In the genomic region with DNA sequence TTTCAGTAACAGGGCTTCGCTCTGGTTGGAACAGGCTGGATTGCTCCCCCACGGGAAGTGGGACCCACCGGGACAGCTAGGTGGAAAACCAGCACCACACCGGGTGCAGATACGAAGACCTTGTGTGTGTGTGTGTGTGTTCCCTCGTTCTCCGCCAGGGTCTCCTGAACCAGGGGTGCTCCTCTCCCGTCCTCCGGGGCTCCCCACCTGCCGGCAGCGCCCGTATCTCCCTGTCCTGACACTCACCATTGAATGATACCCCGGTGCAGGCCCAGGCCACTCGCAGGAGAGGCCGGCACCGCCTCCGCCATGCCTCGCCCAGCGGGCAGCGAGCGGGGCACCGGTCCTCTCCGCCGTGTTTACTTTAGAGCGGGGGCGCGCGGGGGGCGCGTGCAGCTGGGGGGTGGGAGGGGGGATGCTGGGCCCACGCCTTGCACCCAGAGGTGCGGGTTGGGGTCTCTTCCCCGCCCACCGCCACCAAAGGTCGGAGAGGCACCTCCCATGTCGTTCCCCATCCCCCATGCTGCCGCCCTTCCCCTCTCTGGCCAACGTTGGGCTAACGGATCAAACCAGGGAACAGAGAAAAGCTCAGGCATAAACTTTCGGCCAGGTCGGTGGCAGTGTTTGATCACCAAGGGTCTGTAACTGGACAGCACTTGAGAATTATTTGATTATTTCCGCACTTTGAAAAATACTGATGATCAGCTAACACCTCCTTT, we compare ENCODE assay signal across 8 mouse cellular contexts. TPM values are rescaled to one million over a fixed set of nuclear protein-coding genes. Genes with fewer than 3 reads are reported as not detected.
DNase-seq lines count a peak whose midpoint lies in the region; ATAC-seq and TF ChIP-seq lines count a peak whose summit lies in the region.

Gene Rfx8, minus strand, starts transcription at position 366 of the 719 bp plus-strand sequence.

- peak within 1 kb of the TSS; percentile 96 for H3K4me2 ChIP-seq in forebrain, postnatal 0 days (ENCODE audit: low read depth)
- H3K4me2 ChIP-seq in liver, embryonic 12.5 days: peak within 1 kb of the TSS; percentile 76
- peak within 1 kb of the TSS; percentile 89 for H3K4me2 ChIP-seq in stomach, embryonic 15.5 days

- peak within 1 kb of the TSS; percentile 6 for H3K4me3 ChIP-seq in lung, adult 2 months (replicated peaks; ENCODE audit: extremely low read depth, low read depth, low read length)
- peak within 1 kb of the TSS; percentile 53 for H3K4me3 ChIP-seq in forebrain, postnatal 0 days (ENCODE audit: low read depth, low read length)
- peak within 1 kb of the TSS; percentile 56 for H3K4me3 ChIP-seq in liver, embryonic 12.5 days
- H3K4me3 ChIP-seq in stomach, embryonic 15.5 days (replicated peaks): peak within 1 kb of the TSS; percentile 53

- TF ChIP-seq CTCF in lung, adult 2 months (IDR thresholded peaks at IDR 0.05; ENCODE audit: insufficient read depth, low read length): no peak
- peak; percentile 54 for TF ChIP-seq CTCF in forebrain, postnatal 0 days (IDR thresholded peaks at IDR 0.05; ENCODE audit: low read depth)

- ATAC-seq in forebrain, postnatal 0 days: peak; percentile 81
- peak; percentile 30; the same call in 1 of the 2 replicates for ATAC-seq in liver, embryonic 12.5 days
- ATAC-seq in stomach, embryonic 15.5 days (ENCODE audit: insufficient read depth, low FRiP score, low read depth): peak; percentile 39; the same call in 1 of the 2 replicates

- H3K4me1 ChIP-seq in lung, adult 2 months (ENCODE audit: control insufficient read depth, insufficient read depth, low read length): peaks cover 2% of the 10 kb centered on the region; the same call in 1 of the 2 replicates
- peaks cover 5% of the 10 kb centered on the region for H3K4me1 ChIP-seq in forebrain, postnatal 0 days (ENCODE audit: insufficient read depth)
- H3K4me1 ChIP-seq in liver, embryonic 12.5 days: peaks cover 18% of the 10 kb centered on the region
- H3K4me1 ChIP-seq in stomach, embryonic 15.5 days: peaks cover 6% of the 10 kb centered on the region; the same call in 1 of the 2 replicates

- no peak for TF ChIP-seq POLR2A in lung, adult 2 months (IDR thresholded peaks at IDR 0.05; ENCODE audit: borderline replicate concordance, extremely low read depth, low read depth, low read length)

- H3K36me3 ChIP-seq in forebrain, postnatal 0 days (ENCODE audit: insufficient read depth): no peaks in the 10 kb centered on the region
- H3K36me3 ChIP-seq in liver, embryonic 12.5 days: no peaks in the 10 kb centered on the region
- H3K36me3 ChIP-seq in stomach, embryonic 15.5 days: no peaks in the 10 kb centered on the region

- no peak within 1 kb of the TSS; the same call in 1 of the 2 replicates for H3K27ac ChIP-seq in forebrain, postnatal 0 days (ENCODE audit: low read depth, low read length)
- H3K27ac ChIP-seq in liver, embryonic 12.5 days: peak within 1 kb of the TSS; percentile 41; the same call in 1 of the 2 replicates
- peak within 1 kb of the TSS; percentile 22; the same call in 1 of the 2 replicates for H3K27ac ChIP-seq in stomach, embryonic 15.5 days

- H3K9me3 ChIP-seq in forebrain, postnatal 0 days (ENCODE audit: low read length): no peaks in the 10 kb centered on the region
- H3K9me3 ChIP-seq in liver, embryonic 12.5 days (replicated peaks): no peaks in the 10 kb centered on the region
- H3K9me3 ChIP-seq in stomach, embryonic 15.5 days: no peaks in the 10 kb centered on the region

- no peaks in the 10 kb centered on the region for H3K27me3 ChIP-seq in forebrain, postnatal 0 days (ENCODE audit: insufficient read depth, low read length)
- peaks cover 20% of the 10 kb centered on the region for H3K27me3 ChIP-seq in liver, embryonic 12.5 days (replicated peaks)
- H3K27me3 ChIP-seq in stomach, embryonic 15.5 days (replicated peaks): no peaks in the 10 kb centered on the region

- WGBS in lung, adult 2 months: 5% methylated on average over 42 of the region's 42 CpGs
- WGBS in forebrain, postnatal 0 days: 4% methylated on average over 36 of the region's 42 CpGs
- WGBS in liver, embryonic 12.5 days (ENCODE audit: insufficient replicate concordance): 4% methylated on average over 42 of the region's 42 CpGs
- 3% methylated on average over 42 of the region's 42 CpGs for WGBS in stomach, embryonic 15.5 days

- no peak for DNase-seq in lung, adult 2 months
- DNase-seq in lung, postnatal 36 days: no peak
- peak; percentile 23 for DNase-seq in cerebellum, adult 8-10 months
- peak; percentile 34 for DNase-seq in forebrain, postnatal 0 days
- DNase-seq in ovary, postnatal 10 days (ENCODE audit: low spot score): no peak
- DNase-seq in spleen, postnatal 4 days (ENCODE audit: low spot score in 2 of 2): no peak

- H3K9ac ChIP-seq in forebrain, postnatal 0 days: peak within 1 kb of the TSS; percentile 62
- H3K9ac ChIP-seq in liver, embryonic 12.5 days: peak within 1 kb of the TSS; percentile 54
- H3K9ac ChIP-seq in stomach, embryonic 15.5 days: no peak within 1 kb of the TSS

RNA-seq across cellular contexts. Expression of gene Rfx8, which starts in this region (rescaled TPM):
- 0.14 and 0.24 TPM in 2 replicates for polyA plus RNA-seq in lung, adult 2 months (2012; rRNA removed)
- 0.52 TPM in 1 of 2 replicates, not detected in the other for total RNA-seq in forebrain, postnatal 0 days (2014; rRNA removed)
- 0.22 and 0.34 TPM in 2 replicates for polyA plus RNA-seq in forebrain, postnatal 0 days (2015; fragmentation: Nextera tagmentation; extraction: Ambion mirVana)
- polyA plus RNA-seq in liver, embryonic 12.5 days (2016; fragmentation: Nextera tagmentation; extraction: Ambion mirVana): 0.12 TPM in 2 replicates
- 0.08 and 0.22 TPM in 2 replicates for polyA plus RNA-seq in stomach, embryonic 15.5 days (2015; fragmentation: Nextera tagmentation; extraction: Ambion mirVana)

Comparison
In these comparisons a context has a peak if more than half of its experiments do, and no peak if none do; other contexts are left out.
1. Peak in DNase-seq, ATAC-seq, H3K4me3 ChIP-seq, H3K9ac ChIP-seq and H3K4me2 ChIP-seq in forebrain, postnatal 0 days; RNA of the gene not detected or under 1 TPM.
2. Peak in ATAC-seq, H3K4me3 ChIP-seq, H3K27ac ChIP-seq, H3K9ac ChIP-seq and H3K4me2 ChIP-seq in liver, embryonic 12.5 days; RNA of the gene not detected or under 1 TPM.
3. Peak in ATAC-seq, H3K4me3 ChIP-seq, H3K27ac ChIP-seq and H3K4me2 ChIP-seq in stomach, embryonic 15.5 days; RNA of the gene not detected or under 1 TPM.
4. H3K4me3 ChIP-seq: peak in every context shown above with its lines; median percentile 56 in liver, embryonic 12.5 days; 53 in forebrain, postnatal 0 days; 53 in stomach, embryonic 15.5 days; 6 in lung, adult 2 months.
5. ATAC-seq: peak in every context shown above with its lines; median percentile 81 in forebrain, postnatal 0 days; 39 in stomach, embryonic 15.5 days; 30 in liver, embryonic 12.5 days.